Mouse (Mus musculus): ENCODE results near the gene Tnip1.

Tnip1 gene

DNA sequence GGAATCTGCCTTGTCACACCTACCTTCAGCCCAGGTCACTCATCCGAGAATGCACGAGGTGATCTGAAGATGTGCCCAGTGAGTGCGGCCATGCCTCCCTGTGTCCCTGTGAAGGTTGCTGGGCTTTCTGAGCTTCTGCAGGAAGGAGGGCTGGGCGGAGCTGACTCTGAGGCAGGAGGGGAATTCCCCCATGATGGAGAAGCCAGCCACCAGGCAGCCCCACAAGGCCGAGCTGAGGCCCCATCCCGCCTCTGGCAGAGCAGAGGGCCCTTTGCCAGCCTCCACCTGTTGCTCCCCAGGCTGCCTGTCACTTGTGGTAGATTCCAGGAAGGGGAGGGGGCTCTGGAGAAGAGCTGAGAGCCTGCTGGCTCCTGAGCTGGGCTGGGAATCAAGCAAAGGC, at the start of gene Tnip1:
TSS of gene Tnip1 (minus strand) at position 108 of the 400 bp plus-strand sequence.
- DNase-seq (ENCODE audit: low spot score in 2 of 2), result no peak

DNA sequence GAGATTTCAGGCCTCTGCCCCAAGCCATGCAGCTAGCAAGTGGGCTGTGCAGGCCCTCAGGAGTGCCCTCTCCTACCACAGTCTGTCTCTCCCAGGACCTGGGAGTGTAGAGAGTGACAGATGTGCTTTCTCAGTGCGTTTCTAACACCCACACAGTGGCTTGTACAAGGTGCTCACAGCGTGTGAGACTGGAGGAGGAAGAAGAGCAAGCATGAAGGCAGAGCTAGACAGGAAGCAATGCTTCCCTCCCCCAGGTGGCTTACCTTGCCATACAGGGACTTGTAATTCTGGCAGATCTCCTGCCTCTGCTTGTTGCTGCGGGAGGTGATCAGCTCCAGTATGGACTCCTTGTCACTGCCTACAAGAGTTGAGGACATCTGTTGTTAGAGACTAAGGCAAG, 48.7 kb upstream of the Tnip1 start:
- peak in 1 of 2 experiments; percentile 27 for DNase-seq (ENCODE audit: low spot score in 2 of 2)

DNA sequence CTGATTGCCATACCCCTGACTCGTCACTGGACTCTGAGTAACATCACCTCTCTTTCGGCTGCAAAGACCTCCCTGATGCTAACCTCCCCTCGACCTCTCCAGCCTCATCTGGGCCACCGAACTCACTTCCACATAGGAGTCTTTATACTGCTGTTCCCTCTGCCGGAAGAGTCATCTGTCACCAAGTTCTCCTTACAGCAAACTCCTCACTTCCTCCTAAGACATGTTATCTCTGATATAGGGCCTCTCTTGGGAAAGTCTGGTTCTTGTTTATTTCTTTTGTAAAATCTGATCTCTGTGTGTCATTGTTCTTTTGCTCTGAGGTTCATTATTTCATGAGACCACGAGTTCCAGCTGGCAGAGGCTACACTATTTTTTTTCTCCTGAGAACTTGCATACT, 45.5 kb upstream of the Tnip1 start:
- DNase-seq (ENCODE audit: low spot score in 2 of 2), result no peak

DNA sequence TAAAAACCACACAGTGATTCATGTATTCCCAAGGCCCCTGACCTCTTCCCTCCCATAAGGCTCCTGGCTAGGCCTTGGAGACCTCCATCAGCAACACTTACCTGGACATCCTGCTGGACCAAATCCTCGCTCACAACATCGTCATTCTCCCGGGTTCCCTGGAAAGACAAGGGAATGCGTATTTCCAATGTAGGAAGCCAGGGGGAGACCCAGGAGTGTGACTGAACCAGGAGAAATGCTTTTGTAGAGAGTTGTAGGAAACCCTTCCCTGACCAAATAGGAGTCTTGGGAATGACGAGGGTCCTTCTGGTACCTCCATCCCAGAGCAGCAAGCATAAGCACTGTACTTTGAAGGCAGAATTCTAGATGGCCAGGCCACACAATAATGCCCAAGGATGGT, 43.0 kb upstream of the Tnip1 start:
- no peak for DNase-seq (ENCODE audit: low spot score in 2 of 2)

DNA sequence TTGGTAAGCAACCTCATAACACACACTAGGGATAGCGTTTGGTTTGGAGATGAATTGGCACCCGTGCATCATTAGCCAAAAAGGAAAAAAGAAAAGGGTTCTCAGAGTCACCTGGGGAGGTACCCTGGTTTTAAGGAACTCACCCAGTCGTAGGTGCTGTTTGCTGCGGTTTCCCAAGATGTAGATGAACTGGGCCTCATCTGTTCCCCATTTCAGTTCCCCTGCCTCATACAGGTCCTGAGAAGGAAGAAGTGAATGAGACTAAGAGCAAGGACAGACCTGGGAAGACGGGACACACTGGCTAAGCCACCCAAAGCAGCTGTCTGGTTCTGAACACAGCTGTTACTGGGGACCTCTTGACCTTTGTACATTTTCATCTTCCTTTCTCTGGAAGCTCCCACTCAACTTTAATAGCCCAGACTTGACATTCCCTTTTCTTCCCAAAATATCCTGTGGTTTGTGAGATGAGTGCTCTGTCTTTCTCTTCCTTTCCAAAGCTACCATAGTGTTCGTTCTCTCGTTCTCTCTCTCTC, 42.3 kb upstream of the Tnip1 start:
- DNase-seq (ENCODE audit: low spot score in 2 of 2), result no peak

DNA sequence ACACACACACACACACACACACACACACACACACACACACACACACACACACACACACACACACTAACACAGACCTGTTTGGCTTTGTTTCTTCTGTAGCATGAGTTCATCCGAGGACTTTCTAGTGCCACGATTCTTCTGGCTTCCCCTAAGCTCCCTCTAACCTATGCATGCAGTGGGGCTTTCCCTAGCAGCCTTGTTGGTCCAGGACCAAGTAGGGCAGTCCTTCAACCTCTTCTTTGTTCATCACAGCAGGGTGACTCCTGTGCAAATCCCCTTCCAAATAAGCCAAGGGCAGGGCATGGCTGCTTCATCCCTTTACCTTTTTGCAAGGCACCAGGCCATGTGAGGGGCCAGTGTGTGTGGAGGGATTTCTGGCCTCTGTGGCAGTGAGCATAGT, 36.0 kb upstream of the Tnip1 start:
- no peak for DNase-seq (ENCODE audit: low spot score in 2 of 2)

DNA sequence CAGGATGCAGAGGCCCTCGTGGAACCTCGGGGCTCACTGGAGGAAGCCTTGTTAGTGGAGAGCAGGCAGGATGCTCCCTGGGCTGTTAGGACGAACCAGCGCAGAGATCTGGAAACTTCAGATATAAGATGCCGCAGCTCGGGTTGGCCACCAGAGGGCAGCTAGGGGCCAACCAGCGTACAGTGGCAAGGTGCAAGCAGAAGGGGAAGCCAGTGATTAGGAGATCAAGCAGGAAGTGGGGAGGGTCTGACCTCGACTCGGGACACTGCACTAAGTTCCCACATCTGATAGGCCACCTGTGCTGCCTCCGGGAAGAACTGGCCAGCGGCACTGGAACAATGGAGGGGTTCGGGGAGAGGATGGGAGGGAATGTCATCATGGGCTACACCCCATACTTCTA, 35.6 kb upstream of the Tnip1 start:
- DNase-seq (ENCODE audit: low spot score in 2 of 2), result peak in 1 of 2 experiments; percentile 58

DNA sequence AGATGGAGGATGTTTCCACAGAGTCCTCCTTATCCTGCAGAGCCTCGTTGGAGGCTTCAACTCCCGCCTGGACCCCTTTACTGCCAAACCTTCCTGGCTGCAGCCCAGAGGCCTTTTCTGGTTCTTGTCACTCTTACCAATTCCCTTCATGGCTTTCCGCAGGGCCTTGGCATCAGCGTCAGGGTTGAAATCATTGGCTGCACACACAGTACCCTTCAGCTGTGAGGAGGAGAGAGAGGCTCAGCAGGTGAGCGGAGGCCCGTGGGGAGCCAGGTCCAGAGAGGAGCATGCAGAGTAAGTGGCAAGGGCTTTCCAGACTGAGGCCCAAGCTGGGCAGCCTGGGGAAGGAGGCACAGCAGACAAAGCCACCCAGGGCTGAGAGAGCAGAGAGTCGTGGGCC, 33.5 kb upstream of the Tnip1 start:
- no peak for DNase-seq (ENCODE audit: low spot score in 2 of 2)

DNA sequence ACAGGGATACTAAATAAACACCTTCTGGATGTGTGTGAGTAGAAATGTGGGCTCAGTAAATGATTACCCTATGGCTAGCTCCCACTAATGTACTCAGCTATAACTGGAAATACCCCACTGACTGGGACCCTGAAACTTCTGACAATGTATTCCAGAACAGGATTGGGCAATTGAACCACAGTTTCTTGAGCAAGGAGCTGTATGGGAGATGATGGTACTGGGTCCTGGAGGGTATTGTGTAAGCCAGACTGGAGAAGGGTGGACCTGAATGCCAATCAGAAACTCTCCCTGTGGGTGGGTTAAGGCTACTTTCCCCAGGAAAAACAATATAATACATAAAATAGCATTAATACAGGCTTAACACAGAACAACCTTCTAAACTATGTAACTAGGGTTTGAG, 27.2 kb upstream of the Tnip1 start:
- no peak for DNase-seq (ENCODE audit: low spot score in 2 of 2)

DNA sequence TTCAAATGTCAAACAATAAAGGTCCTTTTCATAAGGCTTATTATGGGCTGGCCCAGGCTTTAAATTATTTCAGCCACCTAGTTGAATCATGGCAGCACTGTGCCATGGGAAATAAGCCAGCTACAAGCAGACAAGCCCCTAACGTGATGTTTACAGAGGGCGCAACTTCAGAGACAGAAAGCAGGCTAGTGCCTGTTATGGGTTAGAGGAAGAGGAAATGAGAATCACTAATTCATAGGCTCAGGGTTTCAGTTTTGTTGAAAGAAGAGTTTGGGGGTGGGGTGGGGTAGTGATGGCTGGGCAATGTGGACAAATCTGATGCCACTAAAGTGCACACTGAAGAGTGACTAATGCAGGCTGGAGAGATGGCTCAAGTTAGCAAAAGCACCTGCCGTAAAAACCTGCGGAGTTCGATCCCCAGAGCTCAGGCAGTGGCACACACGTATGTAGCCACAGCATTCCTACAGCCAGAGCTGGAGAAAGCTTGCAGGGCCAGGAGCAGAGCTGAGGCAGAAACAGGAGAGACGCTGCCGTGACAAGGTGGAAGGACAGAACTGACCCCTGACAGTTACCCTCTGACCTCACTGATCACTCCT, 26.1 kb upstream of the Tnip1 start:
- DNase-seq (ENCODE audit: low spot score in 2 of 2), result no peak

DNA sequence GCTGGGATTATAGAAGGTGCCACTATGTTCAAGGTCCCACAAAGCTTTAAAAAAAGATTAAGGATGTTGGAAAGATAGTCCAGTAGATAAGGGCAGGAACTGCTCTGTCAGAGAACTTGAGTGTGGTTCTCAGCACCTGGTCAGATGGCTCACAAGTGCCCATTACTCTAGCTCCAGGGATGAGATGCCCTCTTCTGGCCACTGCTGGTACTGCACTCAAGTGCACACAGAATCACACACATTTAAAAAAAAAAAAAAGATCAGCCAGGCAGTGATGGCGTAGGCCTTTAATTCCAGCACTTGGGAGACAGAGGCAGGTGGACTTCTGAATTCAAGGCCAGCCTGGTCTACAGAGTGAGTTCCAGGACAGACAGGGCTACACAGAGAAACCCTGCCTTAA, 25.3 kb upstream of the Tnip1 start:
- DNase-seq (ENCODE audit: low spot score in 2 of 2), result peak in 1 of 2 experiments; percentile 17

DNA sequence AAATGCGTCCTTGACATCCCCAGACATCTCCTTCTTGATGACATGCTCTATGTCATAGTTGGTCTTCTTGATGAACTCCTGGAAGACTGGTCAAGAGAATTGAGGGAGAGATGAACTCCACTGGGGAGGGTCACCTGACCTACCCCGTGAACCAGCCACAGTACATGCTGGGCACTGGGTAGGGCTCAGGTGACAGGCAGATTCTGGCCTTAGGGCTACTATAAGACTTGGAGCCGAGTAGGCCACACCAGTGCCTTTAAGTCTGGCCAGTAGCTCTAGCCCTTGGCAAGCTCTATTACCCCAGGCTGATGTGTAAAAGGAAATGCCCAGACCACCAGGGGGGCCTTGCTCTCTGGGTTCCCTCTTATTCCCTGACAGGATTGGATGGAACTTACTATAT, 22.4 kb upstream of the Tnip1 start:
- DNase-seq (ENCODE audit: low spot score in 2 of 2), result no peak

DNA sequence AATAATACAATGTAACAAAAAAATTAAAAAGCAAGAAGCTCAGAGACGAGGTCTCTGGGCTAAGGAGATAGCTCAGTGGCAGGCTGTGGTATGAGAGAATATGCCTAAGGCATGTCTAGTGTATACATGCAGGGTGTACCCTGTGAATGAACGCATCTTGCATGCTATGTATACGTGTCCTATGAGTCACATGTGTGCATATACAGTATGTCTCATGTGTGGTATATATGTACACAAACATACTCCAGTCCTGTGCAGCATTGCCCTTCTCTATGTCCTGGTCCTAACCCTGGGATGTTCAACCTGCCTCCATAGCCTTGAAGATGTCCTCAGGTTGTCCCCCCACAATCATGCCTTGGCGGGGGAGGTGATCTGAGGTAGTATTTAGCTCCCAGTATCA, 21.9 kb upstream of the Tnip1 start:
- no peak for DNase-seq (ENCODE audit: low spot score in 2 of 2)

DNA sequence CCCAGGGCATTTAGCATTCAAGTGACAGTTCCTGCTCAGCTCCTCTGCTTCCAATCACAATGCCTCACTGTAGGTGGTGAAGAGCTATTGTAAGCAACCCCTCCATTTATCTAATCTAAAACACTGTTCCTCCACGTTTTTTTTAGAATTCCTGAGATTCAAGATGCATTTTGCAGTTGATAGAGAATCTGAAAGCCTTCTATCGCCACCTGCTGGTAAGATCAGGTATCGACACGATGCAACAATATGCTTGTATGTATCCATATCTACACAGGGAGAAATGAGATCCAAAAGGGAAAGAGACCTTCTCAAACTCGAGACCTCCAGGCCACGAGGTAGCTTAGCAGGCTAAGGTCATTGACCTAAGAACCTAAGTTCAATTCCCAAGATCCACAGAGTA, 21.4 kb upstream of the Tnip1 start:
- peak in 1 of 2 experiments; percentile 87 for DNase-seq (ENCODE audit: low spot score in 2 of 2)

DNA sequence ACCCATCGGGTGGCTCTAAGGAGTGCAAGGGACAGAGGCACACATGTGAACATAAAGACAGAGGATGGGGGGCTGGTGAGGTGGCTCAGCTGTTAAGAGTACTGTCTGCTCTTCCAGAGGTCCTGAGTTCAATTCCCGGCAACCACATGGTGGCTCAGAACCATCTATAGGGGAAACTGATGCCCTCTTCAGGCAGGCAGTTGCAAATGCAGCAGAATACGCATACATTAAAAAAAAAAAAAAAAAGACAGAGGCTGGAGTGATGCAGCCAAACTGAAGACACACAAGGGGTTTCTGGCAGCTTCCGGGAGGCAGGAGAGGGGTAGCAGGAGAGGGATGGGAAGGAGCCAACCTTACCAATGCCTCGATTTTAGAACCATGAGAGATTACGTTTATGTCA, 19.8 kb upstream of the Tnip1 start:
- DNase-seq (ENCODE audit: low spot score in 2 of 2), result no peak

DNA sequence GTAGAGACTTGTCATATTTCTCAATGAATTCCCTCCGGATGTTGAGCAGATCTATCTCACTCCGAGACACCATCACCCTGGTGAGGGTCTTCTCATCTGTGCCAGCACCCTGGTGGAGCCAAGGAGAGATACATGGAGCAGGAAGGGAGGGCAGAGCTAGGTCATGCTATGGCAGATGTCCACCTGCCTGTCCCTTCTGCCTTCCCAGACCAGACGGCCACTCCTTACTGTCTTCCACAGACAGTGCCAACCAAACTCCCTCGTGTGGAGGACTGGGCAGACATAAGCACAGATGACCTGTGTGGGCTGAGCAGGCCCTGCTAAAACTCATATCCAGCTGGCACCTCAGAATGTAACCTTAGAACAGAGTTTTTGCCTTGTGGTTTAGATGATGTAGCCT, 18.9 kb upstream of the Tnip1 start:
- no peak for DNase-seq (ENCODE audit: low spot score in 2 of 2)

DNA sequence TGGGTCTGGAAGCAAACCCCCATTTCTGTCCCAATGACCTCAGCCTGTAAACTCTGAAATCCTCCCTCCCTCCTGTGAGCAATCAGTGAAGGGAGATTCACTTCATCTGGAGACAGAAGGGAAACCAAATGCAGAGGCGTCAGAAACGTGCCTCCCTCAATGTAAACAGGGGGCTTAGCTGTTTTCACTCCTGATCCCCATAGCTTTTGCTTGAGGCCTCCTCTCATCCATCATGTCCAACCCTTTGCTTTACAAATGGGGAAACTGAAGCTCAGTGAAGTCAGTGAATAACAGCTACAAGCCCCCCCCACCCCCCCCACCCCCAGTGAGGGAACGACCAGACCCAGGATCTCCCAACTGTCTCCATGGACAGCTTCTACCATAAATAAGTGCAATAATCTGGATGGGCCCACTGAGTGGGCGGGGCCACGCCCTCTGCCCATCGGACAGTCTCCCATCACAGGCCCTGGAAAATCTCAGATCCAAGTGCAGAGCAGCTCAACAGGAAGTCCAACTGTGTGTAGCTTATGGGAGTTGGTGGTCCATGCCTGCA, 14.7 kb upstream of the Tnip1 start:
- no peak for DNase-seq (ENCODE audit: low spot score in 2 of 2)

DNA sequence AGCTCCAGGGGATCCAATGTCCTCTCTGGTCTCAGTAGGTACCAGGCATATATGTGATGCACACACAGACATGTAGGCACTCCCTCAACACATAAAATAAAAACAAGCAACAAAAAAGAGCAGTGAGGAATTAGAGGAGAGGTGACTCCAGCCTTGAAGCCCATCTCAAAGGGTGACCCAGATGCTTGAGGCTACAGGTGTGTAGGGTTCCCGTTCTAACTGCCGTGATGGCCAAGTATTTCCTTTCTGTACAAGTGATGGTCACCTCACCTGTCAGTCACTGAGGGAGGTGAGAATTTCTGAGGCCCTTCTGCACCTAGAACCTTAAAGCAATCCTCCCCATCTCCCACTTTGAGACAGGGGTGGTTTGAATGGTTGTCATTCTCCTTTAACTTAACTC, 13.6 kb upstream of the Tnip1 start:
- no peak for DNase-seq (ENCODE audit: low spot score in 2 of 2)

DNA sequence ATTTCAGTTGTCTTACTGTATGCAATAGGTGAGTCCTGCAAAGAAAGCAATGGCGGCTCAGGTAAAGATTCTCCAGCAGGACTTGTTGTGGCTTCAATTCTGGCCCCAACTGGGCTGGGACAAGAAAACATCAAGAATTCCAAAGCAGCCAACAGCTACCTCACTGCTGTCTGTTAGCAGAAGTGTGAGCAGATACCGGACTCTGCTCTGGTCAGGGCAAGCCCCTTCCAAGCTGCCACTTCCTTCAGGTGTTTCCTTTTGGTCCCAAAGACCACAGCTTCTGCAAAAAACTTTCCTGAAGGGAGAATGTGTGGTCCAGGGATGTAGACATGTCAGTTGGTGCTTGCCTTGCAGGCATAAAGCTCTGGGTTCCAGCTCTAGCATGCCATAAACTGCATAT, 13.0 kb upstream of the Tnip1 start:
- DNase-seq (ENCODE audit: low spot score in 2 of 2), result no peak

DNA sequence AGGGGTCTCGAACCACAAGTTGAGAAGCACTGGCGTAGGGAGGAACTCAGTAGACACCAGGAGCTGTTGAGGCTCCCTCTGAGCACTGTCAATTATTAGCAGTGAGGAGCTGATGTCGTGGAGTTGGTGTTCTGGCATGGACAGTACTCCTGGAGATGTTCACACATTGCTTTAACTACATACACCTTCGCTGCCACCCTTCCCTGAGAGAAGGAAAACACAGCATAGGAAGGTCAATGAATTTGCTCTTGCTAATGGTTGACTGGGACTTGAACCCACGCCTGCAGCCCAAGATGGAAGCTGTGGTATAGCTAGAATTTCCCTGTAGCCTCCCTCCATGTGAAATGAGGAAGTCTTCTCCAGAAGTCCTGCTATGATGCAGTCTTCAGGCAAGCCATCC, 12.6 kb upstream of the Tnip1 start:
- no peak for DNase-seq (ENCODE audit: low spot score in 2 of 2)

DNA sequence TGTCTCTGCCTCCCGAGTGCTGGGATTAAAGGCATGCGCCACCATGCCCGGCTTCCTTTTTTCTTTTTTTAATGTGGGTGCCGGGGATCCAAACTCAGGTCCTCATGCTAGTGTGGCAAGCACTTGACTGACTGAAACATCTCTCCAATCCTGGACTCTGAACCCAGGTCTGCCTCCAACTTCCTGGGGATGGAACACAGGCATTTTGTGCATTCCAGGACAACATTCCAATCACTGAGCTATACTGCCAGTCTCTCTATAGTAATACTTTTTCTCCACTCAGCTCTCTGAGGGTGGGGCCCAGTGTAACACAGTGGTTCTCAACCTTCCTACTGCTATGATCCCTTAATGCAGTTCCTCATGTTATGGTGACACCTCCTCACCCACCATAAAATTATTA, 11.9 kb upstream of the Tnip1 start:
- DNase-seq (ENCODE audit: low spot score in 2 of 2), result no peak

DNA sequence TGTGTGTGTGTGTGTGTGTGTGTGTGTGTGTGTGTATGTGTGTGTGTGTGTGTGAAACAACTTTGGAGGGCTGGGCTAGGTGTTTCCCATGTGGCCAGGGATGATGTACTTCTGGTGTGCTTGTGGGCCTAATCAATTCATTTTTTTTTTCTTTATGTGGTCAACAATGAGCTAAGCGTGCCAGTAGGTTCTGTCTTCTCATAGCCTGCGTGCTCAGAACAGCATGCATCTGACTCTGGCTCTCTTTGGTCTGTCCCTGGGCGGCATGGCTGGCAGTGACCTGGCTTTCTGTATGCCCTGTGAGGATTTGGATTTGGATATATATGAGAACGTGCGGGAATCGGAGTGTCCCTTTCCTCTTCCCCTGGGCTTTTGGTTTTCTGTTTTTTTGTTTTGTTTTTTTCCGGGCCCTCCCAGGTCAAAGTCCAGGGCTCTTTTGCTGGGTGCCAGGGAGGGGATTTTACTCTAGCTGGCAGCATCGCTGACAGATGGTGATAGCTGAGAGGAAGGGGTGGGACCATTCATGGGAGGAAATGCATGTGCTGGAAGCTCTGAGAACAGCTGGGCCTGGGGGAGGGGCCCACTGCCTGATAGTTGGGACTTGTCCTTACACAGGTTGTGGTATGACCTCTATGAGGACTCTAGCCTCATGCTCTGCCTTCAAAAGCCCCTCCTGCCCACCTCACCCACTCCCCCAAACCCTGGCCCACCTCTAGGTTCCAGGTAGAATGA, 10.9 kb upstream of the Tnip1 start:
- no peak for DNase-seq (ENCODE audit: low spot score in 2 of 2)

DNA sequence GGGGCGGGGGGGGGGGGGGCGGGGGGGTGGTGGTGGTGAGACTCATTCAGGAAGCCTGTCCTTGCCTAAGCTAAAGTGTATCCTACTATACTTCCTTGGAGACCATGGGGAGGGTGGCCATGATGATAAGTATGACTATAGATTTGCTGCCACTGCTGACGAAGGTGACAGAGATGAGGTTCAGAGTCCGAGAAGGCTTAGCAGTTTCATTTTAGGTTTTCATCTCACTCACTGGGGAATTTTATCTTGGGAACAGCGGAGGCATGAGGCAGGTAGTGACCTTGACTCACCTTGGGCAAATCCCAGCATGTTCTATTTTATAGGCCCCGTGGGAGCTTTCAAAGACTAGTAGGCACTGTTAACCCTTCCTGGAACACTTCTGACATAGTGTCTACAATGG, 10.1 kb upstream of the Tnip1 start:
- DNase-seq (ENCODE audit: low spot score in 2 of 2), result no peak

Measured in left cerebral cortex, adult 9 months (tissue).